Mouse (Mus musculus): ENCODE data around the gene Nfib. TPM values are rescaled to one million over a fixed set of nuclear protein-coding genes. Genes with fewer than 3 reads are reported as not detected.

Gene Nfib
- polyA plus RNA-seq, 1 experiment from 2014 or later: 27.3 TPM

DNA sequence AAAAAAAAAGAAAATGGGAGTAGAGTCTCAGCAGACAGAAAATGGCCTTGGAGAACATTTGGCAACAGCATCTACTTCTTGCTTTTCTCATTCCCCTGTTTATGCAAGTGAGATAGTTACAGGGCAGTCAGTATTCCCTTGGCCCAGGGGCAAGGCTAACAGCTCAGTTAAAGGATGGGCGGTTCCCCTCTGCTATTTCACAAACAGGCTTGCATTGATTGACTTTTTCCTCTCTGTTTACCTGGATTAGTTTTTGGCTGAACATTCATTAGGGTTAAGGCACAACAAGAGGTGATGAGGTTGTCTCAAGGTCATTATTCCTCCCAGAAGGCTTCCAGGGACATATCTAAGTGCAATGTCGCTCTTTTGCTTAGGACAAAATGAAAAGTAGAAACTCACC lies 308.7 kb downstream of the Nfib start:
- ChIA-PET CTCF (interaction anchor here (1.1 kb wide), 1 partner anchor 145 kb away, joined by 3 read pairs; no protein-coding TSS in a partner anchor), POLR2A (no interaction called here)
- DNase-seq (ENCODE audit: low read depth, low spot score) (no peak), ATAC-seq (no peak)
- TF ChIP-seq CTCF (IDR thresholded peaks at IDR 0.05): no peak
- no peaks in the 10 kb centered on the region for H3K27me3 ChIP-seq
- in situ Hi-C loops (cut with MboI; ENCODE audit: low pct_unique_long_range_greater_than_20kb): loop anchor here (5.0 kb wide), 1 partner anchor 105 kb away; no protein-coding TSS in a partner anchor

DNA sequence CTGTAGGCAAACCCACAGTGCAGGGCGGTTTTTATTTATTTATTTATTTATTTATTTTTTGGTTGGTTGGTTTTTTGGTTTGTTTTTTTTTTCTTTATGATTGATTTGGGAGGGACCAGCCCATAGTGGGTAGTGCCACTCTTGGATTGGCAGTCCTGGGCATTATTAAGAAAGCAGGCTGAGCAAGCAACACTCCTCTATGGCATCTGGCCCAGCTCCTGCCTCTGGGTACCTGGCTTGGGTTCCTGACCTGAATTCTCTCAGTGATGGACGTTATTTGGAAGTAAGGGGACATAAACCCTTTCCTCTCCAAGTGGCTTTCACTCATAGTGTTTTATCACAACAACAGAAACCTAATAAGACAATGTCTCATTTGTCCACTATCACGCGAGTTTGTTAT lies 309.5 kb downstream of the Nfib start:
- ChIA-PET POLR2A (no interaction called here), CTCF (interaction anchor here (1.1 kb wide), 1 partner anchor 146 kb away, joined by 3 read pairs; no protein-coding TSS in a partner anchor)
- in situ Hi-C loops (cut with MboI; ENCODE audit: low pct_unique_long_range_greater_than_20kb): loop anchor here (5.0 kb wide), 1 partner anchor 106 kb away; no protein-coding TSS in a partner anchor
- H3K27me3 ChIP-seq: no peaks in the 10 kb centered on the region
- DNase-seq (ENCODE audit: low read depth, low spot score) (no peak), ATAC-seq (no peak)
- no peak for TF ChIP-seq CTCF (IDR thresholded peaks at IDR 0.05)

DNA sequence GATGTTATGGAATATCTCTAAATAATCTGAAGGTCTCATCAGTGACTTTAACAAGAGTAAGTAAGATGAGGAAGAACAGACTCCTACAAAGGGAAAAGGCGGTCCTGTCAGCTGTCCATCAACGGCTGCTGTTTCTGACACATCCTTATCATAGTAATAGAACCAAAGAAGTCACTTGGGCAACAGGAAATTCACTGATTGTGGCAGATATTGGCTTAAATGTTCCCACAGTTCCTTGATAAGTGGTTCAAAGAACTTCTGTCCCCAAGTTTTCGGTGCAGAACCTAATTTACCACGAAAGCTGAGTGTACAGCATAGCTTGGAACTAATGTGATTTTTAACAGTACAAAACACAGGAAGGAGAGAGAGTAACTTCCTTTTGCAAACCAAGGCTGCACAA lies 311.2 kb downstream of the Nfib start:
- ATAC-seq (no peak), DNase-seq (ENCODE audit: low read depth, low spot score) (no peak)
- TF ChIP-seq CTCF (IDR thresholded peaks at IDR 0.05): no peak
- ChIA-PET POLR2A (interaction anchor here (1.4 kb wide), 1 partner anchor 14 kb away, joined by 5 read pairs; no protein-coding TSS in a partner anchor), CTCF (no interaction called here)
- in situ Hi-C loops (cut with MboI; ENCODE audit: low pct_unique_long_range_greater_than_20kb): no loop called here
- no peaks in the 10 kb centered on the region for H3K27me3 ChIP-seq

DNA sequence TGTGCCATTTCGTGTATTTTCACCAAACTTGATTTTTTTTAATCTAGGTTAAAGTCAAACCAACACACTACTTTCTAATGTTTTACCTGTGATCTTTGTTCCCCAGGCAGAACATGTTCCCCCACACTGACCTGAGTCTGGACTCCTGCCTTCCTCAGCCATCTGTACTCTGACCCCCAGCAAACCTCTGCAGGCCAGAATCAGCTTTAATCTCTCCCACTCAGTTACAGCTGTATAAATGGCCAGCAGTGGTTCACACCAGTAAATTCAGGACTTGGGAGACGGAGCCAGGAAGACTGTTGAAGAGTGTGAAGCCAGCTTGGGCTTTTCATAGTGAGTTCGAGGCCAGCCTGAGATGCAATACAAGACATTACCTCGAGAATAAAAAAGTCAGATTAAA lies 312.5 kb downstream of the Nfib start:
- no peaks in the 10 kb centered on the region for H3K27me3 ChIP-seq
- TF ChIP-seq CTCF (IDR thresholded peaks at IDR 0.05): no peak
- no peak for DNase-seq (ENCODE audit: low read depth, low spot score)
- CTCF ChIA-PET: no interaction called here
- ATAC-seq: no peak
- POLR2A ChIA-PET: interaction anchor here (1.4 kb wide), 1 partner anchor 12 kb away, joined by 5 read pairs; no protein-coding TSS in a partner anchor
- in situ Hi-C loops (cut with MboI; ENCODE audit: low pct_unique_long_range_greater_than_20kb): no loop called here

DNA sequence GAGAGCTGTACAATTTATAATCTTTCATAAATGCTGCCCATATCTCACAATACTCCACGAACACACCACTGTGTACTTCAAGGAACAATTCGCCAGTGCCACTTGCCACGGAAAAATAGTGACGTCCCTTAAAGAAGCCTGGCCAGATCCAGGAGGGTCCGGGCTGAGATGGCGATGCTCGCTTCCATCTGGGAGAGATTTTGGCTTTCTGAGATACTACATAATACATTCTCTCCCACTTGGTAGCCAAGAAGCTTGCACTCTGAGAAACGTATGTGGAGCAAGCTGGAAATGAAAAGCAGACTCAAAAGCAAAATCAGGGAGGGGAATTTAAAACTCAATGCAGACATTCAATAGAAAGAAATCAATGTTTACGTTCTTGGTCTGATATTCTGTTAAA lies 313.1 kb downstream of the Nfib start:
- in situ Hi-C loops (cut with MboI; ENCODE audit: low pct_unique_long_range_greater_than_20kb): no loop called here
- TF ChIP-seq CTCF (IDR thresholded peaks at IDR 0.05): no peak
- no peaks in the 10 kb centered on the region for H3K27me3 ChIP-seq
- CTCF ChIA-PET: interaction anchor here (0.8 kb wide), 1 partner anchor 9 kb away, joined by 3 read pairs; no protein-coding TSS in a partner anchor
- POLR2A ChIA-PET: no interaction called here
- ATAC-seq: no peak
- no peak for DNase-seq (ENCODE audit: low read depth, low spot score)

DNA sequence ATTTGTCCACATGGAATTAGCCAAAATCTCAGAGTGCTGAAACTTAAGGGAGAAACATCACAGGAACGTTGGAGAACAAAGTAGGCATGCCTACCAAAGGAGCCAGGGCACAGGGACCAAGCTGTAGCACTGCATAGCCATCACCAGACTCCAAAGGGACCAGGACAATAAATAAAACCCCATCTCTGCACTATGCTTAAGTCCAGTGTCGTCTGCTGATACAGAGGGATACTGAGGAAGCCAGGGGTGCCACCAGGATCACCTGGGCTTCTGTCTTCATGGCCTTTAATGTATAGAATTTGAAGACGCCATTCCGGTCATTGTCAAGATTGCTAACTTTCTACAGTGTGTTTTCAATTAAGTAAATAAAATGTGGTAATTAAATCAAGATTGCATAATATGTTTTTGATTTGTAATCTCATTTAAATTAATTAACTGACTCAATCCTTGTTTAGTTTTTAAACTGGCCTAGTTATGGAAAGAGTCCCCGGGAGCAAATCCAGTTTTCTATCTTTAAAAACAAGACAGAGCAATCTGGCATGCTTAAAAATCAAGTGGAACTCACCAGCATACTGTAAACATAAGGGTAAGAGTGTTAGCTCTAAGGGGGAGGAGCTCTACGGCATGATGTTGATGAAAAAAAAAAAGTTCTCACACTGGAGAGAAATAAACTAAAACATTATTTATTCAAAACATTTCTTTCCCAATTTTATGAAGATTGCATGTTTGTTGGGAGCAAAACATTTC lies 313.7 kb downstream of the Nfib start:
- in situ Hi-C loops (cut with MboI; ENCODE audit: low pct_unique_long_range_greater_than_20kb): no loop called here
- TF ChIP-seq CTCF (IDR thresholded peaks at IDR 0.05): no peak
- ChIA-PET CTCF (interaction anchor here (0.8 kb wide), 1 partner anchor 9 kb away, joined by 3 read pairs; no protein-coding TSS in a partner anchor), POLR2A (no interaction called here)
- H3K27me3 ChIP-seq: no peaks in the 10 kb centered on the region
- no peak for DNase-seq (ENCODE audit: low read depth, low spot score)
- no peak for ATAC-seq

DNA sequence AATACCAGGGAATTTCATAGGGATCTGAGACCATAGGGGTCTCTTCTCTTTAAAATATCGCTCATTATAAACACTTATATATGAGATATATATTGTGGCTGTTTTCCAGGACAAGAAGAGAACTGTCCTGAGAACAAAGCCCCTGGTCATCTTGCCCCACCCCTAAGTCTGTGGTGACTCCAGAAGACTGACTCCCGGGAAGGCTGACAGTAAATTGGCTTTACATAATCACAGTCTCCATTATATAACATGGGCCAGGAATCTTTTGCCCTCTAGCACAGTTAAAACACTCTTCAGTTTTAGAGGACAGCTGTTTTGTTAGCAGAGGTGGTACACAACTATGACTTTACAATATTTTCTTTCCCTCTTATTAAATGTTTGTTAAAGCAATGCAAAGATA lies 315.0 kb downstream of the Nfib start:
- in situ Hi-C loops (cut with MboI; ENCODE audit: low pct_unique_long_range_greater_than_20kb): no loop called here
- no peaks in the 10 kb centered on the region for H3K27me3 ChIP-seq
- TF ChIP-seq CTCF (IDR thresholded peaks at IDR 0.05): no peak
- POLR2A ChIA-PET: interaction anchor here (0.6 kb wide), 1 partner anchor 14 kb away, joined by 3 read pairs; no protein-coding TSS in a partner anchor
- DNase-seq (ENCODE audit: low read depth, low spot score) (no peak), ATAC-seq (no peak)
- CTCF ChIA-PET: no interaction called here

DNA sequence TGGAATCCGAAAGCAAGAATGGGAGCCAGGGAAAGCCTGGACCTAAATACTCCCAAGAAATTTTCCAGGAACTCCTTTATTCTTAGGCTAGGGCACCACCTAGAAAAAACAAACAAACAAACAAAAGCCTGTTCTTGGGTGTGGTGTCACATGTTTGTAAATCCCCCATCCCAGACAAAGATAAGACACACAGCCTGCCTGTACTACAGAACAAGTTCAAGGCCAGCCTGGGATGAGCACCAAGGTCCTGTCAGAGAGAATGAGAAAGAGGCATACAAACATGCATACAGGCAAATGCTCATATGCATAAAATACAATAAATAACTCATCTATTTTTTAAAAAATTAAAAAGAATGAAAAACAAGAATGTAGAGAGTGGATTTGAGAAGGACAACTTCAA lies 315.7 kb downstream of the Nfib start:
- ATAC-seq (no peak), DNase-seq (ENCODE audit: low read depth, low spot score) (no peak)
- ChIA-PET CTCF (no interaction called here), POLR2A (no interaction called here)
- H3K27me3 ChIP-seq: no peaks in the 10 kb centered on the region
- TF ChIP-seq CTCF (IDR thresholded peaks at IDR 0.05): no peak
- in situ Hi-C loops (cut with MboI; ENCODE audit: low pct_unique_long_range_greater_than_20kb): no loop called here

DNA sequence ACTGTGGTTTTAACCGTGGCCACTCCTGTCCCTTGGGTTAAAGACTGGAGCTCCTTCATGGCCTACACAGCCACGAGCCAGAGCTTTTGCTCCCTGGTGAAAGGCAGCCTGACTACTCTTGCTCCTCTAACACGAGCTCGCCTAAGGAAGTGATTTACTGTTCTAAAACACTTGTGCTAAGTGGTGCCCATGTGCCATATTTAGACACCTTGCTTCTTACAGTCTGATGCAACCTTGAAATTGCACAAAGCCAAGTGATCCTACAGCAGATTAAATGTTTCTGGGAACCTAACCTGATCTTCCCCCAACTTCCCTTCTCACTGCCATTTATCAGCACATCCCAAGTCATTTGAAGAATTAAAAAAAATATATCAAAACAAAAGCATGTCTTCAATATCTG lies 317.9 kb downstream of the Nfib start:
- in situ Hi-C loops (cut with MboI; ENCODE audit: low pct_unique_long_range_greater_than_20kb): no loop called here
- TF ChIP-seq CTCF (IDR thresholded peaks at IDR 0.05): no peak
- H3K27me3 ChIP-seq: no peaks in the 10 kb centered on the region
- POLR2A ChIA-PET: interaction anchor here (0.7 to 1.7 kb wide), 2 partner anchors 19 to 45 kb away, joined by 3 read pairs; no protein-coding TSS in a partner anchor
- ATAC-seq: no peak
- DNase-seq (ENCODE audit: low read depth, low spot score): no peak
- CTCF ChIA-PET: no interaction called here

DNA sequence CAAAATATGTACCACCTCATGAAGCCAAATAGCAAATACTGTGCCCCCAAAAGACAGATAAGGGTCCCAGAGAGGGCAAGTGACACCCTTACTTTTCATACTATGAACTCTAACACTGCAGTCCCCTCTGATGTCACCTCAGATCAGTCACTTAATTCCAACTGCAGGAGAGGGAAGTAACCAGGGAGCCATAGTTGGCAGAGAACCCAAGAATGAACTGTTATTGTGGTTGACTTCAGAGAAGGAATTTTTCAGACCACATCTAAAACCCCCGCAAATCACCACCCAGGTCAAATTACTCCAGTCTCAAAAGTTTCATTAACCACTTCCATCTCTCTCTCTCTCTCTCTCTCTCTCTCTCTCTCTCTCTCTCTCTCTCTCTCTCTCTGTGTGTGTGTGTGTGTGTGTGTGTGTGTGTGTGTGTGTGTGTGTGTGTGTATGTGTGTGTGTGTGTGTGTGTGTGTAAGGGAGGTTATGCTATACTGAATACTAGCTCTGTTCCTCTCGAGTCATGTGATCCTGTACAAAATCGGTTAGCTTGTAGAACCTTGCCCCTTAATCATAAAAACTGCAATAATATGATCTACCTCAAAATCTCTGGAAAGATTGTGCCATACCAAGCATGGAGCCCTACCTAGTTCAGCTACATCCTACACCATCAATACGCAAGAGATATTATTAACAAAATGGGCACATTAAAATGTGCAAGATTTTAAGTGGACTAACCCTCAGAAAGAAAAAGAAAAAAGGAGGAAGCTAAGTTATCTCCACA lies 319.1 kb downstream of the Nfib start:
- peak; percentile 24 for TF ChIP-seq CTCF (IDR thresholded peaks at IDR 0.05)
- ATAC-seq (peak; percentile 51), DNase-seq (ENCODE audit: low read depth, low spot score) (peak; percentile 85)
- POLR2A ChIA-PET: interaction anchor here (0.6 kb wide), 1 partner anchor 83 kb away, joined by 3 read pairs; no protein-coding TSS in a partner anchor
- in situ Hi-C loops (cut with MboI; ENCODE audit: low pct_unique_long_range_greater_than_20kb): no loop called here
- H3K27me3 ChIP-seq: no peaks in the 10 kb centered on the region
- CTCF ChIA-PET: no interaction called here

DNA sequence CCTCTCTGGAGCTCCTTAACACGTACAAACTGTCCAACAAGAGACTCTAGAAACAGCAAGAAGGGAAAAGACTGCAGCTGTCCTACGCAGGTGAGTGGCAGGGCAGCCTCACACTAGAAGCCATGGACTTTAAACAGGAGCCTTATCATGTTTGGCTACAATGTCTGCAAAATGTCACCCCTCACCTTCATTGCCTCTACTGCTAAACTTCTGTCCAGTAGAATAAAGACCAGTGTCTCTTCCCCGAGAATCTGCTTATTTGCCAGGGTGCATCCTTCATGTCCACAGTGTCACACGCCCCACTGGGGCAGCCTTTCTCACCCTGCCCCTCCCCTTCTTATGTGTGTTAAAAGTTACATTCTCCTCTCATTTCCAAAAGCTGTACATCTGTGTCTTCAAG lies 319.9 kb downstream of the Nfib start:
- CTCF ChIA-PET: no interaction called here
- in situ Hi-C loops (cut with MboI; ENCODE audit: low pct_unique_long_range_greater_than_20kb): no loop called here
- ATAC-seq (no peak), DNase-seq (ENCODE audit: low read depth, low spot score) (no peak)
- TF ChIP-seq CTCF (IDR thresholded peaks at IDR 0.05): no peak
- H3K27me3 ChIP-seq: no peaks in the 10 kb centered on the region
- POLR2A ChIA-PET: no interaction called here

Data from Patski (cell line).